Mouse (Mus musculus): ENCODE data around the gene Adh4.
"Not testable (repeated sequence)": the region's sequence is repeated elsewhere in the genome, so short reads cannot be mapped to it uniquely, and the experiment has no call there.

The Adh4 gene

DNA sequence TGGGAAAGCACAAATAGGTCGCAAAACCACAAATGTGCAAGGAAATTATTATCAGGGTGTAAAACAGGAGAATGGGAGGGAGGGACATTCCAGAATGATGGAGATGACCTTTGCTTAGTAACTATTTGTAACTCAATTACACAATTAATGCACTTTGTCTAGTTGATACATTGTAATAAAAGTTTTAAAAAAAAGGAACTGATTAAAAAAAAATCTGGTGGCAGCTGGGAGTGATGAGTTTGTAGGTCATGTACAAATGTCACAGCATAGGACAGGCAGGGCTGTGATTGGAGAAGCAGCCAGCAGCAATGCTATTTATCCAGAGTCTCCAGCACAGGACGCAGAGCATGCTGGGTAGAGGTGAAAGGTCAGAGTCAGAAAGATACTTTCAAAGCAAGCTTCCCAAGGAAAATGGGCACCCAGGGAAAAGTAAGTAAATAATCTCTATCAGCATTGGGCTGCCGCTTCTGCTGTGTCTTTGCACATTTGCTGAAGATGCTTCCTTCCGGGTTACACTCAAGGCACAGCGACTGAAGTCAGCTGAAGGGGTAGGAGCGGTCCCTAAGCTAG lies at the start of gene Adh4:
Gene Adh4 (plus strand): TSS at position 346 of the 570 bp plus-strand sequence.
- no peak for DNase-seq (ENCODE audit: low read depth, low spot score)

DNA sequence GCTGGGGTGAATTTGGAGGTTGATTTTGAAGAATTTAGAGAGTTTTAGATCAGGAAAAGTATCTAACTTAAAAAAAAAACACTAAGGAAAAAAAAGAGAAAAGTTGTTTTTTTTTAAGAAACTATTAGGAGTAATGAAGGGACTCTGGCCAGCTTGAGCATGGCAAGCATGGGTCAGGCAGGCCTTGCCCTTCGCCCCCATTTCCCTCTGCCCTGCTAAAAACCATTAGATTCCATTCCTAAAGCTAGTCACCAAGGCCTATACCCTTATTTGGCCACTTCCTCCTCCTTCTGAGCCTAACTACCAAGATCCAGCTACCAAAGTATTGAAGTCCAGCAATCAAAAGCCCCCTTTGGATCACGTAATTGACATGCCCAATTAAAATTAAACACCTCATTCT lies 49.1 kb upstream of the Adh4 start:
- no peak for DNase-seq (ENCODE audit: low read depth, low spot score)

DNA sequence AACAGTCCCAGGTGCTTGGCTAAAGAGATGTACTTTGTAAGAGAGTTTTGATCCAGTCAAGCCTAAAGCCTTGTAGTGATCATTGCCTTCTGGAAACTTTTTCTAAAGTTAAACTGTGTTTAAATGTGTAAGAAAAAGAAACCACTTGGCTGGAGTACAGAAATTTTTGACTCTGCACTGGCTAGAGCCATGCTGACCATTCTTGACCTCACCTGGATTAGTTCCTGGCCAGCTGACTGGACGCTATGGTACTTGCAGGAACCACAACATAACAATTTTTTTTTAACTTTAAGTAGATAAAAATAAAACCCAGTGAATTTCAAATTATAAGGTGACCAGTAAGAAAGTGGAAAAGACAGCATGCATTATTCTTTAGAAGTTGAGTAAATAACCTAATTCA lies 45.7 kb upstream of the Adh4 start:
- DNase-seq (ENCODE audit: low read depth, low spot score) = no peak

DNA sequence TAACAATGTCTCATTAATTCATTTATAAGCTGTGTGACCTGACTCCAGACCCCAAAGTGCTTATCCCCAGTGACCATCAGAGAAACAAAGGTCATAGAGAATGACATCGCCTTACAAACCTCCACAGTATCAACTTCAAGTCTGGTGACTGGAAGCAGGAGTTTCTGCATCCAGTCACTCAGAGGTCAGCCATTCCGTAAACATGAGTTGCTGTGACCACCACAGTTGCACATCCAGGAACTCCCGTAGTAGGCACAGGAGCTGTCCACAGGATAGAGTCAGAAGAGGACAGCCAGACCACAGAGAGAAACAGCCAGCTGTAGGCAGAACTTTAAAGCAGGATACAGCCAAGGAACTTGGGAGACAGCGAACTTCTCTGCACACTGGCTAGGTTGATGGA lies 45.0 kb upstream of the Adh4 start:
- DNase-seq (ENCODE audit: low read depth, low spot score) = not testable (repeated sequence)

DNA sequence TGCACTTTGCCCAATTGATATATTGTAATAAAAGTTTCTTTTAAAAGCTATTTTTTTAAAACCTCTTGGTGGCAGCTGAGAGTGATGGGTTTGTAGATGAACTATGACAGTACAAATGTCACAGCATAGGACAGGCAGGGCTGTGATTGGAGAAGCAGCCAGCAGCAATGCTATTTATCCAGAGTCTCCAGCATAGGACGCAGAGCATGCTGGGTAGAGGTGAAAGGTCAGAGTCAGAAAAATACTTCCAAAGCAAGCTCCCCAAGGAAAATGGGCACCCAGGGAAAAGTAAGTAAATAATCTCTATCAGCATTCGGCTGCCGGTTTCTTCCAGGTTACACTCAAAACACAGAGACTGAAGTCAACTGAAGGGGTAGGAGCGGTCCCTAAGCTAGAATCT lies 41.3 kb upstream of the Adh4 start:
- DNase-seq (ENCODE audit: low read depth, low spot score) = no peak

DNA sequence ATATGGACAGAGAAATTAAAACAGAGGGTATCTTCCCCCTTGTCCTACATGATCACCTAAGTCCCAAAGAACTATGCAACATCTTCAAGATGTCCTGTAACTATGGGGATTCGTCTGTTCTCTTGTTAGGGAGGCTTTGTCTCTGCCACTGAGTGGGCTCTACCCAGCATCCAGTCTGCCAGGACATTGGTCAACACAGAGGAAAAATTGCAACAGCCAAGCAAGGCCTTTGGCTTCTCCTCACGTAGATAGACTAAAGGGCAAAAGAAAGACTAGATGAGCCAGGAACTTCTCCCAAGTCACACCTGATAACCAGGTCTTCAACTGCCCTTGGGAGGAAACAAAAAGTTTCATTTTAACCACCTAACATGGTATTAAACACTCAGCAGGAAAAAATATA lies 40.1 kb upstream of the Adh4 start:
- no peak for DNase-seq (ENCODE audit: low read depth, low spot score)

DNA sequence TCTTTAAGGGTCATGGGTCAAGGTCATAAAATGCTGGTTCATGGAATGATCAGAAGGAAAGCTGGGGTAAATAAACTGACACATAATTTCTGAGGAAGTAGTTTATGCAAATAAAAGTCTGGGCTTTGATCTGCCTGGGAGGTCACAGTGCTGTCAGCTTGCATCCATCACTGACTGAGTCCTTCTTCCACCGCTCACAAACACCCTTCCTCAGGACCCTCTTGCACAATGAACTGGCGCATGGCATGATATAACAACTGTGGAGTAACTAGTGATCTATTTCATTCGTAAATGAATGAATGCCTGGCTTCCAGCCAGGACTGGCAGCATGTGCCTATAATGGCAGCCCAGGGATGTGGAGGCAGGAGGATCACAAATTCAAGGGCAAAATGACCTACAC lies 34.1 kb upstream of the Adh4 start:
- peak; percentile 0 for DNase-seq (ENCODE audit: low read depth, low spot score)

DNA sequence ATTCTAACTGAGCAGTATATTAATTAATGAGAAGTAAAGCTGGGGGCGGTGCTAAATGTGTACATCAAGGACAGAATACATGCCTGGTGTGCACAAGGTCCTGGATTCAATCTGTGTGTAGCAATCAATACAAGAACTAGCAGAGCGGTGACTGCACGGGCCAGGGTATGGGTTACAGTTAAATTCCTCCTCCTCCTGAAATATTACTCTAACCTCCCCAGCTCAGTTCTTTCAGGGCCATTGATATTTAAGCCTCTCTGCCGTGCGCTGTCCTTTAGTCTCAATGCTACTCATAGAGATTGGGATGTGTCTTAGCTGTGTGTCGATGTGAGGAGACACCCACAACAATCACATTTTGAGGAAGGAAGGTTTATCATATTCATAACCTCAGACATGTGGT lies 28.1 kb upstream of the Adh4 start:
- DNase-seq (ENCODE audit: low read depth, low spot score) = no peak

DNA sequence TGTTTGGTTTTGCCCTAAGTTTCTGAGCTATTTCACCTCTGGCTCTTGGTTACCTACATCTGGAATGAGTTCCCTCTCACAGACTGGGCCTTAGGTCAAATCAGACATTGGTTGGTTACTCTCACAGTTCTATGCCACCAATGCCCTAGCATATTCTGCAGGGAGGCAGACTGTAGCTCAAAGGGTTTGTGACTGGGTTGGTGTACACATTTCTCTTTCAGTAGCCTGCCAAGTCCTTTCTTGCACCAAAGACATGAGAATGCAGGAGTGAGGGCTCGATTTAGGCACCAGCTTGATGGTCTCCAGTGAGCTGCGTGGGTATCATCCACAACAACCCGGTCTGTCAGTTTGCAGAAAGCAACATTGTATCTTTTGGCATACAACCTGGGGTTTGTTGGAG lies 10.4 kb upstream of the Adh4 start:
- DNase-seq (ENCODE audit: low read depth, low spot score) = no peak

DNA sequence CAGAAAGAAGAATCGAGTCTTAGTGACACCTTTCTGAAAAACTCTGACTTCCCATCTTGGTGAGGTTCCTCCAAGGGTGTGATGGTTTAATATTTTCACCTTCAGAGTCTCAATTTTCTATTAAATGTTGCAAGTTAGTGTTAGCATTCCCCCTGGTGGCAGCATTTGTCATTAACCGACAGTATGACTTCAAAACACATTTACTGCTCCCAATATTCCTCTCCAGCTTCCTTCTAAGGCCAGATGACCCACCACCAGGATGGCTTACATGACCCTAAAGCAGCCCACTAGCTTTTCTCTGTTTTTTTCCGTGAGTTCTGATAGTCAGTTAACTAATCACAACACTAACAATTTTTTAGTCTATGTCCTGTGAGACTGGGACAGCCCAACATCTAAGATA lies 9.9 kb upstream of the Adh4 start:
- peak; percentile 3 for DNase-seq (ENCODE audit: low read depth, low spot score)

DNA sequence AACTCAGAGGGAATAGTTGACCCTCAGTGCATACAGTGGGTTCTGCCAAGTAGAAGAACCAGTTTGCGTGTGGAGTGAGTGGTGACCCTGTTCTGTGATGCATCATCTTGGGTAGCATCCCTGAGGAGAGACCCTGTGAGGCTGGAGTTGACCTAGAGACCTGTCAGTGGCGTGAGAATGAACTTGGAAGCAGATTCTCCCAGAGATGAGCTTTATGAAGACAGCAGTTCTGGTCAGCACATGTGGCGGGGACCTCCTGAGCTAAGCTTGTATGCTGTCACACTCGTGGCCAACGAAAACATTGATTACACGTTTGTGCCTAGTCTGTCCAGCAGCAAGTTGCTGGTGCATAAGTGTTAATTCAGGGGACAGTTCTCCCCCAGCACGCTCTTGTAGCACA lies 9.4 kb upstream of the Adh4 start:
- DNase-seq (ENCODE audit: low read depth, low spot score) = no peak

DNA sequence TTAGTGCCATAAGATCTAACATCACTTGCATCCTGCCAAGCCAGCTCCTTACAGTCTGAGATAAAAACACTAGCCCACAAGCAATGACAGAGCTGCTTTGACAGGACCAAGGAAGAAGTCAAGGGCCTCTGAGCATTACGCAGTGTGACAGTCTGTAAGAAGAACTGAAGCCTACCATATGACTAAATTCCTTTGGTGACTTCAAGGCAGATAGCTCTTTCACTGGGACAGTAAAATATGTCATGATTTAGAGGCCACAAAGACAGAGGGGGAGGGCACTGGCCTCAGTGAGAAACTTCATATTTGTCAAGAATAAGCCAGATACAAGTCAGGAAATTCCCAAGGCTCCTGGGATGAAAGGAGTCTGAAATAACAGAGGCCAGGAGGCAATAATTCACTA lies 7.3 kb upstream of the Adh4 start:
- no peak for DNase-seq (ENCODE audit: low read depth, low spot score)

DNA sequence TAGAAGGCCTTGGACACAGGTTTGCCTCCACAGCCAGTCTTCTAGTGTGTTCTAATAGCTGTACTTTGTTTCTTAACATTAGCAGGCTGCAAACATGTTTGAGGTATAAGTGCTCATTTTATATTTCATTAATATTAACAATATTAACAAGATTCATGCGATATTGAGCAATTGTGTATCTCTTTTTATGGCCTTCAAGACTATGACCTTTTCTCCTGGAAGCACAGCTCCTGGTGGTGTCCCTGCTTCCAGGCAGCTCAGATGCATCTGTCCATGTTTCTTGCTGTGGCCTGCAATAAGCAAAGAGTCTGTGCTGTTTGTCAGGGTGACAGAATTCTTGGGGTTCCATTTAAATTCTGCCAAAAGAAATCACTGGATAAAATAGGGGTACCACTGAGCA lies 5.7 kb upstream of the Adh4 start:
- DNase-seq (ENCODE audit: low read depth, low spot score) = no peak

DNA sequence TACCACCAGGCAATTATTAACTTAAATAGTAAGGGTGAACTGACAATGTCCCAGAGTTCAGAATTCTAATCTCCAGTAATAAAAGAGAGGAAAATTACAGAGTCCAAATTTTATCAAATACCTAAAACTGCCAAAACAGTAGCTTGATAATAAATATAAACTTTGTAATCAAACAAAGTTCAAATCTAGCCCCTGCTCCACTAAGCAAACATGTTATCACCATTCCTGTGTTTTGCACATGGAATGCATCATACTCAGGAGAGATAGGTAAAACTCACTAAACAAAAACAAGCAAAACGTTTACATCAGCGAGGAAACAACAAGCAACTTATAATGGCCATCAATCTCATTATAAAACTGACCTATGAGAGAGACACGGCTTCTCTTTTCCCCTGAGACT lies 5.1 kb upstream of the Adh4 start:
- no peak for DNase-seq (ENCODE audit: low read depth, low spot score)

DNA sequence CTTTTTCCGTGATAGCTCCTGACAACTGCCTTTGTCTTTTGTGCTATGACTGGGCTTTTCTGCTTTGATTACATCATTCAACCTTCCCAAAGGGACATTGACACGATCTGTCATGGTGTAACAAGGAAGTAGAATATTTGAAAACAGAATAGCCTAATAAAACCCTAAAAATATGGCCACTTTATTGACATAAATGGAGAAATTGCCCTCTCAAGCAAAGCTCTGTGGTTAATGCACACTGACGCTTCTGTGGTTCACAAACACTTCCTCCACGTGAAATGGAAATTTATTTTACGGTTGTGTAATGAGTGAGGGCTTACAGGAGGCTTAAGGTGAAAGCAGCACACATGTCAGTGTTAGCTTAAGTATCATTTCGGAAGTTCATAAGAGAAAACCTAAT lies 4.1 kb downstream of the Adh4 start:
- no peak for DNase-seq (ENCODE audit: low read depth, low spot score)

DNA sequence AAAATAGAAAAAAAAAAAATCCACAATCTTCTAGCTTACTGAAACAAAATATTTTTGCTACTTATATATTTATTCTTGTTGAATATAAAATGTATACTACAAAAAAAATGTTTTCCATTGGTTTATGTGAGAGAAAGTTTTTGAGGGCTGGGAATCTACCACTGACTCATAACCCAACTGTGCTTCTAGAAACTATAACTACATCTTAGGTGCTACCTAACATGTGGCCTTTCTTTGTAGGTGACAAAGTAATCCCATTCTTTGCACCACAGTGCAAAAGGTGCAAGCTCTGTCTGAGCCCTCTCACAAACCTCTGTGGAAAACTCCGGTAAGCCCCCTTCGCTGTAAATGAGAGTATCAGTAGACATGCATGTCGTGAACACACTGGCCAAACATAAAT lies 5.1 kb downstream of the Adh4 start:
- no peak for DNase-seq (ENCODE audit: low read depth, low spot score)

DNA sequence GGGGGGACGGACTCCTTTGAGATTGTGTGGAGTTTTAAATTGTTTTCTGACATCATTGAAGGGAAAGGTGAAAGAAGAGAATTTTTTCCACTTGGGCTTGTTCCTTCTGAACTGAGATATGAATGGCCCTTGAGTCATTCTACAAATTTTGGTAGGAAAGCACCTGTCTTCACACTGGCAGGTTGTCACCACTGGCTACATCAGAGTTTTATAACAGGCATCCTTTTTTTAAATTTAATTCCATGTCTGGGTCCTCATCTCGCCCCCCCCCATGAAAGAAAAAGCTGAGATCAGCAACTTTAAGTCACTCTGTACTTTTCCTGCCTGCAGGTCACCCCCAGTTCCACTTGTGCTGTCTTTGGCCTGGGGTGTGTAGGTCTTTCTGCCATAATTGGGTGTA lies 8.4 kb downstream of the Adh4 start:
- no peak for DNase-seq (ENCODE audit: low read depth, low spot score)

DNA sequence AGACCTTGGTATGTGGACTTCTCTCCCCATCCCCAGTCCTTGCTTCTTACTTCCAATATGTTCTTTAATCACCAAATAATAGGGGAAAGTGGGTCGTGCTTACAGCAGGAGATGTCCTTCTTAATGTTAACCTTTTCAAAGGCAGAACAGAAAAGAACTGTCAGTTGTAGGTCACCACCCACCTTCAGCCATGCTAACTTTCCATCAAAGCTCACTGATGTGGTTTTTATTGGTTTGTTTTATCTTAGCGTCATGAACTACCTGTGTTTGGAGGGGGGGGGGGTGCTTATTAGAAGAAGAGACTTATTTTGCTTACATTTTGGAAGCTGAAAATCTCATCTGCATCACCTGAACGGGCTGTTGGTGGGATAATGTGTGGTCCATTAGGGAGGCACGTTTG lies 9.0 kb downstream of the Adh4 start:
- DNase-seq (ENCODE audit: low read depth, low spot score) = no peak

DNA sequence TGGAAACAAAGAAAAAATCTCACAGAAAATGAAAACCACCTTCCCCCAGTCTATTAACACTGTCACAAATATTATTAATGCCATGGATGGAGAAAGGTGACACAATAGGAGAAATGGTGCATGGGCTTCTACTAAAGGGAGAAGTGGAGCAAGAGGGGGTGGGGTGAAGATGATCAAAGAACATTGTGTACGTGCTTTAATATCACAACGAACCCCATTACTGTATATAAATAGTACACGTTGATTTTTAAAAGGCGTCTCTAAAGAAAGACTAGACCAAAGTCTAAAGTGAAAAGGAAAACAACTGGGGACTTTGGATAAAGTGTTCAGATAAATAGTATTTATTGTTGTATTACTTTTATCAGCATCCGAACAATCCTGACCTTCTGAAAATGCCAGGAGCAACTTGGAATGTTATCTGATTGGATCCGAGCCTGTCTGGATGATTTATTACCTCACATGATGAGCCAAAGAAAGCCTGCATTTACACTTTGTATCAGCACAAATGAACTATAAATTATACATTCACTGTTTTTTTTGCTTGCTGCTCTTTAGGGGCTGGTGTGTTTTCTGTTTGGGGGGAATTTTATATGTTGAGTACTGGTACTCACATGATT lies 15.2 kb downstream of the Adh4 start:
- DNase-seq (ENCODE audit: low read depth, low spot score) = no peak

DNA sequence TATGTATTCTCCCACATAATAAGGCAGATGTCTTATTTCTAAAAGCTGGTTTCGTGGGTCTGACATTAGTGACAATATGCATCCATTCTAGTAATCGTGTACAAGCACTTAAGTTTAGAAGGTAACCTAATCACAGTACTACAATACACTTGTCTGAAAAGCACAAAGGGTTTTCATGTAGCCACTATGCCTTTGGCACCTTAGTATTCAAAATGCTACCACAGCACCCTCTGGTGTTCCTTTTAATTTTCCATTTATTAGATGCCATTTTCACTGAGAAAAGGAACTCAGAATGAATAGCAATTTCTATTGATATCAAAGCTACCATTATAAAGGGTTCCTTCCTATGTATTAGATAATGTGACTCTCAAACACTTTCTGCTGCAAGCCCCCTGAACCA lies 16.6 kb downstream of the Adh4 start:
- DNase-seq (ENCODE audit: low read depth, low spot score) = peak; percentile 19

DNA sequence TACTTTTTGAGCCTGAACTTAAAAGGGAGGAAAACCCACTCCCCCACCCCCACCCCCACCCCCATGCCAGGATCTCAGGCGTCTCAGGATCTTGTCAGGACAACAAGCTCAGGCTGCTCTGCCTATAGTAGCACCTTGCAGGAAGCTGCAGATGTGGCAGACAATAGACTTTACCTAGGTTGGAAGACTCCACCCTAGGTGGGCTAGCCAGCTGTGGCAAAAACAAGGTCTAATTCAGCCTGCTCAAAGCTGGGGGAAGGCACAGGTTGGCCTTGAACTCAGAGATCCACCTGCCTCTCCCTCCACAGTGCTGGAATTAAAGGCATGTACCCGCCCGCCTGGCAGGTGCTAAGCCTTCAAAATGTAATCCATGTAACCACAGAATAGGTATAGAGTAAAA lies 23.4 kb downstream of the Adh4 start:
- DNase-seq (ENCODE audit: low read depth, low spot score) = no peak

DNA sequence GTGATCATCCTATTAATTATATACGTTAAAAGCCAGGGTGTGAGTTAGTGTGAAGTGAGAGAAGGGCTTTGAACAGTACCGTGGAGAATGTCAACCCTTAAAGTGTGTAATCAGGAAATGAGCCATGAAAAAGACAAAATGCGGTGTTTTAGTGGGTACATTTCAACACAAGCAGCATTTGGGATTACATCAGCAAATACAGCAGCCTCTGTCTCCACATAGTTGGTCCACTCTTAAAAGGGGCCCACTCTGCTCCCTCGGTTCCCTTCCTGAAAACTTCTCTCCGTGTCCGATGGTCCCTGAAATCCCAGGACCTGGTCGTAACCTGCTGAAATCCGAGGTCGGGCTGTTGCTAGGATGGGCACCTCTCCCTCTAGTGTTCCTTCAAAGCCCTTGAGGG lies 26.9 kb downstream of the Adh4 start:
- DNase-seq (ENCODE audit: low read depth, low spot score) = no peak

DNA sequence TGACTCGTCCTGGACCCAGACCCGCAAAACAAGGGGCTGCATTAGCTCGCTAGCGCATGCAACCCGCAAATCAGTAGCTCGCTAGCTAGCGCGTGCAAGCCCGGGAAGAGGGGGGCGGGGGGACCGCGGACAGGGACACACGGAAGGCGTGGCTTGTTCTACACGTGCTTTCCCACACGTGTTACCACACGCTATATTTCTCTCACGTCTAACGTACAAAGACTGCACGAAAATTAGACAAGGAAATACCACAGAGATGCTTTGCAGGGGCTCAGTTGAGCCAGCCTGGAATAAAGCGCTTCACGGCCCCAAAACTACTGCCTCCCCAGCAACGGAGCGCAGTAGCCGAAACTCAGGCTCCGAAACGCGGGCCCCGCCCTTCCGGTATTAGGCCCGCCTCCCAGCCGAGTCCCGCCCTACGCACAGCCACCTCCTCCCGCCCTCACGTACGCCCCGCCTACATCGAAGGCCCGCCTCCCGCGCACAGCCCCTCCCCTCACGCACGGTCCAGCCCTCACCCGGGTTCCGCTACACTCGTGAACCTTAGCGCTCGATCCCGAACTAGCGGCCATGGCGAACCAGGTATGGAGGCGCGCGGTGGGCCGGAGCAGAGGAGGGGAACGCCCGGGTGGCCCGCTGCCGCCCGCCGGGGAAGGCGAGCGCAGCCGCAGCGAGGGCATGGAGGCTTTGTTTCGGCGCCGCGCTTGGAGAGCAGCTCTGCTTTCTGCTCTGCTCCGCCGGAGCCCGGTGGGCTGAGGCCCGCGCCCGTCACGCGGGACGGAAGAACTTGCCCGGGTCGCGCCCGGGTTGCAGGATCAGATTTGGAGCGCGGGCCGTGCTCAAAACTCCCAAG lies 27.6 kb downstream of the Adh4 start, which contains the start of gene Adh5:
Gene Adh5 (plus strand): TSS at position 482 of the 853 bp plus-strand sequence.
- DNase-seq (ENCODE audit: low read depth, low spot score) = peak; percentile 88

All from retina, postnatal 7 days (tissue).